Mouse (Mus musculus) olfactory bulb, adult 2 months (tissue): Measurements from ENCODE around the gene Esp22.

ENCODE experiments used
- CTCF ChIP-seq: fragments of 200-500 bp; IDR thresholded peaks from 2 replicates; pipeline ENCODE4 v1.5.1; 2012; ENCODE audit warnings: low read depth, mild to moderate bottlenecking, low read length, moderate library complexity; ENCODE audit not compliant: insufficient read depth
- POLR2A ChIP-seq: fragments of 200-500 bp; IDR thresholded peaks from 2 replicates; pipeline ENCODE4 v1.6.1; 2012; ENCODE audit warnings: mild to moderate bottlenecking, low read depth, low read length, moderate library complexity; ENCODE audit not compliant: insufficient read depth

GRCm38 (mm10) chr17:39076937-39077336 lies 18.2 kb upstream of the Esp22 start, which contains the start of gene Esp23:
- TF ChIP-seq POLR2A (no peak), CTCF (no peak)
